Comparison of ENCODE assay signal across 8 mouse cellular contexts in genomic region chr11:104232141-104233061, GRCm38 (mm10). TPM values are rescaled to one million over a fixed set of nuclear protein-coding genes. Genes with fewer than 3 reads are reported as not detected.
DNase-seq lines count a peak whose midpoint lies in the region; ATAC-seq lines count a peak whose summit lies in the region.

No protein-coding gene starts in this region.

- H3K4me3 ChIP-seq in intestine, embryonic 16.5 days (ENCODE audit: low read length), result peak overlapping the region; percentile 64
- peak overlapping the region; percentile 90 for H3K4me3 ChIP-seq in midbrain, embryonic 16.5 days (ENCODE audit: low read depth, low read length)

- intact Hi-C loops in heart, postnatal 25 days (cut with DNase I), result loop anchor here (2.0 kb wide), 1 partner anchor 46 kb away; no protein-coding TSS in a partner anchor
- intact Hi-C loops in left cerebral cortex, postnatal 4 days (cut with DNase I), result no loop called here

- under 1% methylated on average over 70 of the region's 72 CpGs for WGBS in intestine, embryonic 16.5 days
- under 1% methylated on average over 53 of the region's 72 CpGs for WGBS in midbrain, embryonic 16.5 days

- no peaks in the 10 kb centered on the region for H3K9me3 ChIP-seq in intestine, embryonic 16.5 days (ENCODE audit: control insufficient read depth, low read length)
- no peaks in the 10 kb centered on the region for H3K9me3 ChIP-seq in midbrain, embryonic 16.5 days (replicated peaks; ENCODE audit: control insufficient read depth, low read length, poor library complexity, severe bottlenecking)

- H3K27ac ChIP-seq in intestine, embryonic 16.5 days (ENCODE audit: low read length), result no peak overlapping the region
- H3K27ac ChIP-seq in midbrain, embryonic 16.5 days (ENCODE audit: low read length), result peak overlapping the region; percentile 100

- H3K36me3 ChIP-seq in intestine, embryonic 16.5 days (ENCODE audit: control insufficient read depth, insufficient read depth, low read length), result no peaks in the 10 kb centered on the region
- no peaks in the 10 kb centered on the region for H3K36me3 ChIP-seq in midbrain, embryonic 16.5 days (ENCODE audit: control insufficient read depth, insufficient read depth, low read length)

- H3K4me2 ChIP-seq in intestine, embryonic 16.5 days (ENCODE audit: low read depth, low read length), result peak overlapping the region; percentile 98
- peak overlapping the region; percentile 79 for H3K4me2 ChIP-seq in midbrain, embryonic 16.5 days (ENCODE audit: low read length)

- no peak for ATAC-seq in intestine, embryonic 16.5 days
- ATAC-seq in midbrain, embryonic 16.5 days, result peak; percentile 62

- H3K27me3 ChIP-seq in intestine, embryonic 16.5 days (replicated peaks; ENCODE audit: control insufficient read depth, insufficient read depth, low read length), result peaks cover 45% of the 10 kb centered on the region
- H3K27me3 ChIP-seq in midbrain, embryonic 16.5 days (ENCODE audit: control insufficient read depth, insufficient read depth, low read depth, low read length), result no peaks in the 10 kb centered on the region

- peaks cover 10% of the 10 kb centered on the region for H3K4me1 ChIP-seq in intestine, embryonic 16.5 days (ENCODE audit: control insufficient read depth, insufficient read depth, low read length)
- peaks cover 35% of the 10 kb centered on the region for H3K4me1 ChIP-seq in midbrain, embryonic 16.5 days (ENCODE audit: control insufficient read depth, insufficient read depth, low read length)

- DNase-seq in heart, adult 18-20 months, result peak; percentile 45 to 62
- DNase-seq in heart, postnatal 25 days (ENCODE audit: low spot score), result no peak
- peak; percentile 85 for DNase-seq in cerebellum, adult 9-11 months
- DNase-seq in frontal cortex, postnatal 25 days (ENCODE audit: low spot score in 2 of 2), result peak; percentile 45 to 57
- peak; percentile 84 for DNase-seq in left cerebral cortex, postnatal 4 days
- DNase-seq in thymus, postnatal 0 days (ENCODE audit: low spot score), result peak; percentile 3

- H3K9ac ChIP-seq in intestine, embryonic 16.5 days (ENCODE audit: low read depth, low read length), result peak overlapping the region; percentile 48
- peak overlapping the region; percentile 99 for H3K9ac ChIP-seq in midbrain, embryonic 16.5 days (ENCODE audit: low read depth, low read length)

RNA-seq across cellular contexts. Expression of gene Mapt, which starts 1.2 kb away (rescaled TPM):
- 10 to 100 TPM; 75.4 to 90.8 TPM for total RNA-seq in heart, adult 18-20 months (2021)
- total RNA-seq in heart, postnatal 25 days (2021), result 10 to 100 TPM; 67.0 to 70.7 TPM
- 13.6 and 15.8 TPM in 2 replicates for polyA plus RNA-seq in intestine, embryonic 16.5 days (2015; fragmentation: Nextera tagmentation; extraction: Ambion mirVana)
- total RNA-seq in left cerebral cortex, postnatal 4 days (2021), result 1,000 to 10,000 TPM; 1,229 to 1,264 TPM
- 1,213 and 1,264 TPM in 2 replicates for polyA plus RNA-seq in midbrain, embryonic 16.5 days (2015; fragmentation: Nextera tagmentation; extraction: Ambion mirVana)
- polyA plus RNA-seq in thymus, postnatal 0 days (2015; fragmentation: Nextera tagmentation; extraction: Ambion mirVana), result 0.41 and 0.61 TPM in 2 replicates

RNA-seq across cellular contexts. Expression of gene Sppl2c, which starts 46.3 kb away (rescaled TPM):
- not detected for total RNA-seq in heart, adult 18-20 months (2021)
- not detected for total RNA-seq in heart, postnatal 25 days (2021)
- polyA plus RNA-seq in intestine, embryonic 16.5 days (2015; fragmentation: Nextera tagmentation; extraction: Ambion mirVana), result not detected in 2 replicates
- not detected for total RNA-seq in left cerebral cortex, postnatal 4 days (2021)
- polyA plus RNA-seq in midbrain, embryonic 16.5 days (2015; fragmentation: Nextera tagmentation; extraction: Ambion mirVana), result not detected in 2 replicates
- polyA plus RNA-seq in thymus, postnatal 0 days (2015; fragmentation: Nextera tagmentation; extraction: Ambion mirVana), result not detected in 2 replicates

Comparison
In these comparisons a context has a peak if more than half of its experiments do, and no peak if none do; other contexts are left out.
1. RNA of gene Mapt, which starts 1.2 kb away (total RNA-seq): 1,229 to 1,264 TPM in left cerebral cortex, postnatal 4 days; 75.4 to 90.8 TPM in heart, adult 18-20 months and 67.0 to 70.7 TPM in heart, postnatal 25 days; every median in the first group is over 10 times any median in the second.